Mouse (Mus musculus) urinary bladder, postnatal 4 days (tissue): ENCODE results near the gene Vmn1r6.
"Not testable (repeated sequence)": the region's sequence is repeated elsewhere in the genome, so short reads cannot be mapped to it uniquely, and the experiment has no call there.

Experiments
- DNase-seq, 2 experiments: peaks; one replicate each; pipeline ENCODE4 v3.0.0; 2021 to 2022; ENCODE audit warnings: low spot score in 2 of 2

Vmn1r6 gene

GRCm38 (mm10) chr6:56996943-56997342 is at the start of gene Vmn1r6:
Vmn1r6 (plus strand) TSS chr6:56997243.
- DNase-seq, result no peak

- no peak for DNase-seq
Observed at GRCm38 (mm10) chr6:56956436-56956835, 40.6 kb upstream of the Vmn1r6 start.

GRCm38 (mm10) chr6:56969973-56970372 is 27.1 kb upstream of the Vmn1r6 start, which contains the start of gene Vmn1r5:
Vmn1r5 (plus strand) TSS chr6:56970273.
- DNase-seq, result no peak

- not testable (repeated sequence) for DNase-seq
Observed at GRCm38 (mm10) chr6:57025224-57025623, 28.2 kb downstream of the Vmn1r6 start, which contains the start of gene Vmn1r7. Vmn1r7 (minus strand) TSS chr6:57025324.

- DNase-seq, result no peak
Observed at GRCm38 (mm10) chr6:57031984-57032383, 34.9 kb downstream of the Vmn1r6 start, which contains the start of gene Vmn1r8. Vmn1r8 (plus strand) TSS chr6:57032284.

DNA sequence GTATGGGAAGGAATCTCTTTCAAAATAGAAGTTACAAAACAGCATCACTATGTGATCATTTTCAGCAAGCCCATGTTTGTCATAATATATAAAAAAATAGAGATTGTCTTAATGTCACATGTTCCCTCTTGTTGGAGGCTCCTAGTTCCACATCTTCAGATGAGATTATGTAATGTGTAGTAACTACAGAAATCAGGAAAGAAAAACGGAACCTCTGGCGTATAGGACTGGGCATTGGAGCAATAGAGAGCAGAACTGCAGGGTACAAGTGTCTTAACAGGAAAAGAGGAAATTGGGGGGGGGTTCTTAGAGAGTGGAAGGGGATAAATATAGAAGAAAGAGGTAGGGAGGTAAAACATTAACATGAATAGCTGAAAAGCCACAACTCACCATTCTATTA is 37.6 kb downstream of the Vmn1r6 start:
- no peak for DNase-seq
